Mouse (Mus musculus) ES-Bruce4 (cell line): ENCODE data around the gene Glb1l.

Experiments
- CTCF ChIP-seq: IDR thresholded peaks from one replicate; pipeline ENCODE4 v1.8.1; 2011; ENCODE audit warnings: low read depth, low read length
- POLR2A ChIP-seq: IDR thresholded peaks from one replicate; pipeline ENCODE4 v1.8.1; 2011; ENCODE audit warnings: low read length; ENCODE audit not compliant: insufficient read depth

GRCm38 (mm10) chr1:75221538-75221937 is 10.9 kb upstream of the Glb1l start:
- no peak for TF ChIP-seq POLR2A
- TF ChIP-seq CTCF = no peak
